Mouse (Mus musculus) CH12.LX (cell line): ENCODE results near the gene Atf1.

Source experiments
- CTCF ChIP-seq, 2 experiments: IDR thresholded peaks in 1 of 2; conservative IDR thresholded peaks in 1 of 2; 2 replicates each; pipeline ENCODE4 v1.5.1; 2011 to 2012; ENCODE audit warnings: low read depth in 2 of 2, low read length in 2 of 2, improper control_type of control experiment in 1 of 2, inconsistent platforms in 1 of 2, mild to moderate bottlenecking in 1 of 2, moderate library complexity in 1 of 2
- JUND ChIP-seq: conservative IDR thresholded peaks from 2 replicates; pipeline ENCODE4 v1.6.1; 2011; ENCODE audit warnings: low read depth, low read length, improper control_type of control experiment
- POLR2A ChIP-seq: IDR thresholded peaks from 2 replicates; pipeline ENCODE4 v1.6.1; 2011; ENCODE audit warnings: low read depth, mild to moderate bottlenecking, improper control_type of control experiment, low read length
- ZNF384 ChIP-seq: IDR thresholded peaks from 2 replicates; pipeline ENCODE4 v1.6.1; 2012; ENCODE audit warnings: low read depth, low read length, improper control_type of control experiment, inconsistent platforms

DNA sequence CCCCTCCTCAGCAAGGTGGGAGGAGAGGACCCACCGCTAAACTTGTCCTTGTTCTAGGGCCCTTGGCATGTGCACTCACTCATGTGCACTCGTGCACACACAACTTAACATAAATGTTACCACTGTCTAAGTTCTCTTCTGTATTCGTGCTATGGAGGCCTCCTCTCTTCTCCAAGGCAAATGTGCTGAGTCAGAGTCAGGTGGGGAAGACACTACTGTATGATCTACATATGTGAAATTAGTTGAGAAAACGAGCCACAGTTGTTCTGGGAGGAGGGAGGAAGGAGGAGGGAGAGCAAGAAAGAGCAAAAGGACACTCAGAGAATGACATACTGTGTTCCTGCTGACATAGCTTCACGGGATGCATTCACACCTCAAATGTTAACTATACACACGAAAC is 72.9 kb downstream of the Atf1 start:
- no peak for TF ChIP-seq CTCF (conservative IDR thresholded peaks at IDR 0.05 in 1 of 2, IDR thresholded peaks at IDR 0.05 in 1 of 2; ENCODE audit: low read depth in 2 of 2, low read length in 2 of 2)
- TF ChIP-seq JUND = no peak
- no peak for TF ChIP-seq POLR2A
- TF ChIP-seq ZNF384 = no peak
